Mouse (Mus musculus) stomach, embryonic 15.5 days (tissue): ENCODE measurements at regions not wholly inside any gene's neighbourhood (a gene's known extent, or its start where the extent isn't known, plus 50 kb on each side); places are given as distances from the start of the nearest gene placed in this dataset.

Experiments used
- ATAC-seq: fragments of 200-750 bp; cut with Nextera tagmentation; 2 replicates; pipeline ENCODE4 v1.8.0; 2017; ENCODE audit warnings: low read depth, moderate number of reproducible peaks, moderate TSS enrichment; ENCODE audit not compliant: insufficient read depth, low FRiP score
- H3K27ac ChIP-seq: fragments of 300-500 bp; sonication (generic); 2 replicates; pipeline ENCODE4 v1.5.1; 2015; ENCODE audit warnings: mild to moderate bottlenecking, inconsistent platforms
- H3K27me3 ChIP-seq: fragments of 300-500 bp; sonication (generic); replicated peaks from 2 replicates; pipeline ENCODE4 v1.6.1; 2015; ENCODE audit warnings: inconsistent platforms
- H3K36me3 ChIP-seq: fragments of 300-500 bp; sonication (generic); 2 replicates; pipeline ENCODE4 v1.6.1; 2015; ENCODE audit warnings: inconsistent platforms
- H3K4me1 ChIP-seq: fragments of 300-500 bp; sonication (generic); 2 replicates; pipeline ENCODE4 v1.6.1; 2015; ENCODE audit warnings: inconsistent platforms
- H3K4me2 ChIP-seq: fragments of 300-500 bp; sonication (generic); 2 replicates; pipeline ENCODE4 v1.6.1; 2015; ENCODE audit warnings: mild to moderate bottlenecking, inconsistent platforms
- H3K4me3 ChIP-seq: fragments of 300-500 bp; sonication (generic); replicated peaks from 2 replicates; pipeline ENCODE4 v1.5.1; 2015; ENCODE audit warnings: inconsistent platforms
- H3K9ac ChIP-seq: fragments of 300-500 bp; sonication (generic); 2 replicates; pipeline ENCODE4 v1.6.1; 2015; ENCODE audit warnings: inconsistent platforms
- H3K9me3 ChIP-seq: fragments of 300-500 bp; sonication (generic); 2 replicates; pipeline ENCODE4 v1.6.1; 2016; ENCODE audit warnings: inconsistent platforms
- WGBS: fragments of 180-500 bp; shearing (Covaris S2); methylation state at CpG from one replicate; pipeline ENCODE4 v1.1.7; 2015; 5-methylcytosine and 5-hydroxymethylcytosine counted together

DNA sequence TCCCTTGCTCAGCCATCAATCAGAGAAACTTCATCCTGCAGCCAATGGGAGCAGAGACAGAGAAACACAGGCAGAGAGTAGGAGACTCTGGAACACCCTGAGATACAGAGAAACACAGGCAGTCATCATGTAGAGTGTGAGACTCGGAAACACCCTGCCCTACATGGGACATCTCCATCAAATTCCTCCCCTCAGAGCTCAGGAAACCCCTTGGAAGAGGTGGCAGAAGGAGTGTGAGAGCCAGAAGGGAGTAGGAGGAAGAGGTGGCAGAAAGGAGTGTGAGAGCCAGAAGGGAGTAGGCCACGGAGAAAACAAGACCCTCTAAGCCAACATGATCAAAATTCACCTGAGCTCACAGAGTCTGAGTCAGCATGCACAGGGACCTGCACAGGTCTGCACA, 197.5 kb downstream of the Rap2a start:
- Histone ChIP-seq H3K9me3 (no peaks in the 10 kb centered on the region), H3K27ac (no peak overlapping the region), H3K4me3 (no peak overlapping the region), H3K4me1 (no peaks in the 10 kb centered on the region), H3K36me3 (no peaks in the 10 kb centered on the region), H3K4me2 (no peak overlapping the region), H3K27me3 (no peaks in the 10 kb centered on the region), H3K9ac (no peak overlapping the region)
- ATAC-seq = no peak
- WGBS = 83% methylated on average over 2 of the region's 2 CpGs

- H3K9ac ChIP-seq = no peak overlapping the region
- no peaks in the 10 kb centered on the region for H3K36me3 ChIP-seq
- 76% methylated on average over 9 of the region's 9 CpGs for WGBS
- H3K27me3 ChIP-seq = no peaks in the 10 kb centered on the region
- no peak overlapping the region for H3K4me2 ChIP-seq
- no peak overlapping the region for H3K27ac ChIP-seq
- H3K4me1 ChIP-seq = no peaks in the 10 kb centered on the region
- no peak for ATAC-seq
- no peak overlapping the region for H3K4me3 ChIP-seq
- no peaks in the 10 kb centered on the region for H3K9me3 ChIP-seq
These were observed 200.3 kb downstream of the Rap2a start for GRCm38 (mm10) chr14:120678533-120678932.

DNA sequence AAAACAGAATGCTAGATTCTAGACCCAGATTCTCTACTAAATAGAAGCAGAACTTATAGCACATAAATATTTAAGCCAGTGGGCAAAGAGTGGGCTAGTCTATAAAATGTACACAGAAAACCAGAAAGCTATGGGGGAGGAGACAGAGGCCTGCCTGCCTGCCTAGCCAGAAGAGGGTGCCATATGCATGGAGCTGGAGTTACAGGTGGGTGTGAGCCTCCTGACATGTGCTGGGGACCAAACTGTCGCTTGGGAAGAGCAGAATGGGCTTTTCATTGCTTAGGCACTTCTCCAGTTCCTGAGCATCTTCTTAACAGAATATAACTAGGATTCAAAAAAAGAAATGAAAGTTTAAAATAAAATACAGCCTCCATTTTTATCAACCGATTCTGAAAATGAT, 200.8 kb downstream of the Rap2a start:
- no peaks in the 10 kb centered on the region for H3K36me3 ChIP-seq
- no peak overlapping the region for H3K4me2 ChIP-seq
- no peak overlapping the region for H3K9ac ChIP-seq
- no peak overlapping the region for H3K4me3 ChIP-seq
- H3K9me3 ChIP-seq = no peaks in the 10 kb centered on the region
- no peaks in the 10 kb centered on the region for H3K4me1 ChIP-seq
- 69% methylated on average over 2 of the region's 2 CpGs for WGBS
- no peak overlapping the region for H3K27ac ChIP-seq
- no peaks in the 10 kb centered on the region for H3K27me3 ChIP-seq
- ATAC-seq = no peak

DNA sequence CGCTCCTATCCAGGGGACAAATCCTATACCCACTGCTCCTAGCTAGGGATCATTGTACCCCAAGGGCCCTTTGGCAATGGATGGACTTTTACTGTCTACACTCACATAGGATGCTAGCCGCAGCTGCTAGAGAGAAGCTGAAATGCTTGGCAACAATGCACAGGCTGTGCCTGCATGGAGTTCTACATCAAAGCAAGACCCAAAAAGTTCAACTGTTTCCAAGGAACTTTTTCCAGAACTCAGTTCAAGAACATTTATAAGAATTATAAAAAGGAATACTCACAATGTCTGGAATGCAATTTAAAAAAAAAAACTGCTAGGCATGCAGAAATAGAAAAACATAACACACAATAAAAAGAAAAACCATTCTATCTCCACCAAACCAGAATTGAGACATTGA, 202.0 kb downstream of the Rap2a start:
- Histone ChIP-seq H3K9ac (no peak overlapping the region), H3K9me3 (no peaks in the 10 kb centered on the region), H3K27me3 (no peaks in the 10 kb centered on the region), H3K4me1 (no peaks in the 10 kb centered on the region), H3K4me3 (no peak overlapping the region), H3K27ac (no peak overlapping the region), H3K4me2 (no peak overlapping the region), H3K36me3 (no peaks in the 10 kb centered on the region)
- ATAC-seq = no peak
- WGBS = 75% methylated on average over 2 of the region's 2 CpGs

DNA sequence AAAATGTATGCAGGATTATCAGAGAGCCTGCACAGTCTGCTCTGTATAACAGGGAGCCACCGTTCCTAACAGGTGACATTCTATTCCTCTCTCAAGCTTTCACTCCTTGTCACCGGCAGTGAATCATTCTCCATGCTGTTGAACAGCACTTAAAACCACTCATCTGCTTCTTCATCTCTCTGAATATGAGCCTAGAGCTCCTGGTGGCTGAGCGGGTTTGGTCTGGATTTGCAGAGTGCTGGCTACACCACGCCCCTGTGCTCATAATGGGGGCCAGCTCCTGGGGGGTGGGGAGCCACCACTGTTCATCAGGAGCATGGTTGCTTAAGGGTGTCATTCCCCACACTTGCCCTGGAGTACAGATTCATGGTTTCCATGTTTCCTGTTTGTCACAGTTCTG, 207.0 kb downstream of the Rap2a start:
- H3K9me3 ChIP-seq = no peaks in the 10 kb centered on the region
- no peak overlapping the region for H3K9ac ChIP-seq
- no peak for ATAC-seq
- H3K27ac ChIP-seq = no peak overlapping the region
- H3K4me2 ChIP-seq = no peak overlapping the region
- H3K4me1 ChIP-seq = no peaks in the 10 kb centered on the region
- no peak overlapping the region for H3K4me3 ChIP-seq
- WGBS = 63% methylated on average over 4 of the region's 4 CpGs
- no peaks in the 10 kb centered on the region for H3K36me3 ChIP-seq
- H3K27me3 ChIP-seq = no peaks in the 10 kb centered on the region

DNA sequence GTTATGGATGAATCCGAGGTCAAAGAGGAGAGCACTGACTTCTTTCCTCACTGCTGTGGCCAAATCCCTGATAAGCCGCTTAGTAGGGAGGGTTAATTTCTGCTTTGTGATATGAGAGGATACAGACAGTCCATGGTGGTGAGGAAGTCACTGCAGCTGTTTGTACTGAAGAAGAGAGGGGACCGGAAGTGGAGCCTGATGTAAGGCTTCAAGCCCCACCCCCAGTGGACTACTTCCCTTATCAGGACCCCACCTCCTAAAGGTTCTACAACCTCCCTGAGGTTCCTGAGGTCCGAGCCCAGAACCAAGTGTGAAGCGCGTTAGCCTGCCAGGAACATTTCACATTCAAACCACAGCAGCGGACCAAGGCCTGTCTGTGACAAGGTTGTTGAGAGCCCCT, 207.6 kb downstream of the Rap2a start:
- H3K4me3 ChIP-seq = no peak overlapping the region
- no peaks in the 10 kb centered on the region for H3K4me1 ChIP-seq
- WGBS = 82% methylated on average over 7 of the region's 7 CpGs
- H3K27ac ChIP-seq = no peak overlapping the region
- no peak overlapping the region for H3K9ac ChIP-seq
- no peaks in the 10 kb centered on the region for H3K27me3 ChIP-seq
- no peaks in the 10 kb centered on the region for H3K9me3 ChIP-seq
- no peak overlapping the region for H3K4me2 ChIP-seq
- ATAC-seq = no peak
- H3K36me3 ChIP-seq = no peaks in the 10 kb centered on the region

- Histone ChIP-seq H3K36me3 (no peaks in the 10 kb centered on the region), H3K9ac (no peak overlapping the region), H3K27ac (no peak overlapping the region), H3K4me2 (no peak overlapping the region), H3K9me3 (no peaks in the 10 kb centered on the region), H3K4me3 (no peak overlapping the region), H3K4me1 (no peaks in the 10 kb centered on the region), H3K27me3 (no peaks in the 10 kb centered on the region)
- no peak for ATAC-seq
- WGBS = 73% methylated on average over 4 of the region's 4 CpGs
These were observed 208.5 kb downstream of the Rap2a start for GRCm38 (mm10) chr14:120686751-120687150.

- 67% methylated on average over 4 of the region's 4 CpGs for WGBS
- H3K9me3 ChIP-seq = no peaks in the 10 kb centered on the region
- ATAC-seq = no peak
These were observed 211.6 kb upstream of the Ipo5 start for GRCm38 (mm10) chr14:120699378-120699777.

DNA sequence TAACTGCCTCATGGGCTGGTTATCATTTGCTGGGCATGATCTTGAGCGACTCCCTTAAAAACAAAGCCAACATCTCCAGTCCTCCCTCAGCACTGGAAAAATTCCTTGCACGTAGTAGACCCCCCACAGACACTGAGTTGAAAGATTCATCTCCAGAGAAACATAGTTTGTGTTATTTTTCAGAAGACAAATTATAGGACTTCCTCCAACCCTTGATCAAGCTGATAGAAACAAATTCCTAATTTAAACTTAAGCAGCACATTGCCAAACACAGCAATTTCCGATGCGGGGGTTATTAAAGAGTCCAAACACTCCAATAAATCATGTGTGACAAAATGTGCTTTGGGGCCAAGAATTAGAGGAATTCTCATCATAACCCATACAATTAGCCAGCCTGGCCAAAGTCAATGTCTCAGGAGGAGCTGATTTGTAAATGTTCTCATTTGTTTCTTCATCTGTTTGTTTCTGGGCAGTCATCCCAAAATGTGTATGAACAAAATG, 205.7 kb upstream of the Ipo5 start:
- Histone ChIP-seq H3K27me3 (no peaks in the 10 kb centered on the region), H3K9me3 (no peaks in the 10 kb centered on the region), H3K36me3 (no peaks in the 10 kb centered on the region), H3K9ac (no peak overlapping the region), H3K4me2 (no peak overlapping the region), H3K4me3 (no peak overlapping the region), H3K27ac (peak overlapping the region; percentile 40; the same call in 1 of the 2 replicates), H3K4me1 (0 out of 2 replicates have a peak, but pooled peaks cover 6% of the 10 kb centered on the region)
- peak; percentile 66; the same call in 1 of the 2 replicates for ATAC-seq
- 40% methylated on average over 4 of the region's 4 CpGs for WGBS

More at GRCm38 (mm10) chr14:120699378-120699777, 211.6 kb upstream of the Ipo5 start:
- Histone ChIP-seq H3K27ac (no peak overlapping the region), H3K4me1 (no peaks in the 10 kb centered on the region), H3K27me3 (no peaks in the 10 kb centered on the region), H3K4me3 (no peak overlapping the region), H3K9ac (no peak overlapping the region), H3K36me3 (no peaks in the 10 kb centered on the region), H3K4me2 (no peak overlapping the region)

DNA sequence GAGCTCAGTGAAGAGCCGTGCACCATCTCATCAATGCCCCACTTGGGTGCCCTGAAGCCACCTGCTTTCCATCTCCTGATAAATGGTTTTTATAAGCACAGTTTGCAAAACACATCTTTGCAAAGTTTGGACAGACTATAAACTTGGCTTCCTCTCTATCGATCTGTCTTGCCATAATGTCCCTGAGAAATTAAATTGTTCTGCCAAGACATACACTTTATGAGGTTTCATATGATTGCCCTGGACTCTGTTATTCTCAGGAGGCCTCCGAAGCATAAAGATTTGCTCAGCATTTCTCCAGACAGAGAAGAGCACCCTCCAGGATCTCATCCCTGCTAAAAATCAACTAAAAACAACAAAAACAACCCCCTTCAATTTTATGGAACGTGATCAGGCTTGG, 200.2 kb upstream of the Ipo5 start:
- H3K36me3 ChIP-seq = no peaks in the 10 kb centered on the region
- H3K4me3 ChIP-seq = no peak overlapping the region
- H3K9ac ChIP-seq = no peak overlapping the region
- 0 out of 2 replicates have a peak, but pooled peaks cover 6% of the 10 kb centered on the region for H3K4me1 ChIP-seq
- no peaks in the 10 kb centered on the region for H3K9me3 ChIP-seq
- no peak for ATAC-seq
- H3K27me3 ChIP-seq = no peaks in the 10 kb centered on the region
- H3K4me2 ChIP-seq = no peak overlapping the region
- H3K27ac ChIP-seq = no peak overlapping the region
- 57% methylated on average over 4 of the region's 4 CpGs for WGBS

DNA sequence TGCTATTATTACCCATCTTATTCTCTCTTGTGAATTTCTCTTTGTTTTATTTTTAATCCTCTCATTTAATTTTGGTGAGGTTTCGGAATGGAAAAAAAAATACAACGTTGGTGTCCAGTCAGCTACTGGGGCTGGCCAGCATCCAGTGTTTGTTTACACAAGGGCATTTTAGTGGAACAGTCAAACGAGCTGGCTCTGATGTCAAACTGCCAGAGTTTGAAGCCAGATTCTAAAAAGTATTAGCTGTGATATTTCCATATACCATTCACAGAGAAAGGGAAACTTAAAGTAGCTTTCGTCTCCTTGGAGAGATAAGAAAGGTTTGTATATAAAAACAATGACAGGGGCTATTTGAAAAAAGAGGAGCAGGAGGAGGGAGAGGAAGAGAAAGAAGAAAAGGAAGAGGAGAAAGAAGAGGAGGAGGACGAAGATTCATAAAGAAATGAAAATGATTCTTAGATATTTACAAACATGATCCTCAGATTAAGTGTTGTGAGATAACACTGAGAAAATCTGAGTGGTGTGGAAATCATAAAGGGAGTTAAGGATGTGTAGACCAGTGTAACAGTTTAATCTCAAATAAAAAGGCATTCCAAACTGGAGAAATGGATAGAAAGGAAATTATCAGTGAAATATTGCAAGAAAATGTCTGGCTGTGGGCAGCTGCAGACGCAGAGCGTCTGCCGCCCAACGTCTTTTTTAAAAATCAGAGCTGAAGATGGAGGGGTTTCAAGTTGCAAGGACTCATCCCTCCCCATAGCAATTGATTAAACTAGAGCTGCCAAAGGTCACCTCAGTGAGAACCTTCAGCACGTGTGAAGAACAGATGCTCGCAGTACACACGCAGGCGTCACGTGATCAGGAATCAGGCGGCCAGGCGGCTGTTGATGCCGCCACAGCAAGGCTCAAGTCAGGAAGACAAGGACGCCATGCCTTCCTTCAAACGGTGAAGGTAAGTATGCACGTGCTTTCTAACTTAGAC, 190.3 kb upstream of the Ipo5 start:
- 46% methylated on average over 20 of the region's 20 CpGs for WGBS
- Histone ChIP-seq H3K4me2 (0 out of 2 replicates have a peak overlapping the region, but pooled peaks have one; percentile 6), H3K27ac (no peak overlapping the region; the same call in 1 of the 2 replicates)

More for the DNA sequence above, 190.3 kb upstream of the Ipo5 start:
- Histone ChIP-seq H3K4me1 (no peaks in the 10 kb centered on the region), H3K4me3 (no peak overlapping the region), H3K9ac (no peak overlapping the region), H3K27me3 (no peaks in the 10 kb centered on the region), H3K36me3 (no peaks in the 10 kb centered on the region), H3K9me3 (no peaks in the 10 kb centered on the region)
- ATAC-seq = no peak
